Mouse (Mus musculus) thymus, adult 2 months (tissue): ENCODE data around the gene Ccdc134.

Experiments used
- CTCF ChIP-seq: fragments of 200-500 bp; IDR thresholded peaks from 2 replicates; pipeline ENCODE4 v1.5.1; 2012; ENCODE audit warnings: mild to moderate bottlenecking, control low read depth, low read length, moderate library complexity, borderline replicate concordance; ENCODE audit not compliant: control insufficient read depth, poor library complexity, insufficient read depth; ENCODE audit errors: extremely low read depth
- POLR2A ChIP-seq: fragments of 200-500 bp; IDR thresholded peaks from 2 replicates; pipeline ENCODE4 v1.6.1; 2012; ENCODE audit warnings: mild to moderate bottlenecking, low read length, control low read depth, moderate library complexity; ENCODE audit not compliant: control insufficient read depth, poor library complexity, insufficient read depth; ENCODE audit errors: extremely low read depth

- TF ChIP-seq CTCF (no peak), POLR2A (no peak)
Observed at GRCm38 (mm10) chr15:82186931-82187330, 59.2 kb downstream of the Ccdc134 start.
